Mouse (Mus musculus) lung, postnatal 0 days (tissue): ENCODE measurements around the gene Rpl28. TPM values are rescaled to one million over a fixed set of nuclear protein-coding genes. Genes with fewer than 3 reads are reported as not detected.

Experiments
- ATAC-seq: fragments of 200-750 bp; cut with Nextera tagmentation; 2 replicates; pipeline ENCODE4 v1.8.0; 2017; ENCODE audit warnings: moderate library complexity
- DNase-seq: peaks from one replicate; pipeline ENCODE4 v3.0.0-alpha.2; 2016; ENCODE audit warnings: low spot score
- H3K27ac ChIP-seq: fragments of 300-500 bp; sonication (generic); 2 replicates; pipeline ENCODE4 v1.5.1; 2014; ENCODE audit warnings: antibody characterized with exemption, mild to moderate bottlenecking, low read length, mixed read lengths
- H3K27me3 ChIP-seq: fragments of 300-500 bp; sonication (generic); replicated peaks from 2 replicates; pipeline ENCODE4 v1.6.1; 2014; ENCODE audit warnings: low read length, mixed read lengths; ENCODE audit not compliant: insufficient read depth
- H3K36me3 ChIP-seq: fragments of 300-500 bp; sonication (generic); 2 replicates; pipeline ENCODE4 v1.6.1; 2014; ENCODE audit warnings: low read length, mixed read lengths; ENCODE audit not compliant: insufficient read depth
- H3K4me1 ChIP-seq: fragments of 300-500 bp; sonication (generic); 2 replicates; pipeline ENCODE4 v1.6.1; 2014; ENCODE audit warnings: antibody characterized with exemption, low read depth, low read length, mixed read lengths; ENCODE audit not compliant: insufficient read depth
- H3K4me2 ChIP-seq: fragments of 300-500 bp; sonication (generic); replicated peaks from 2 replicates; pipeline ENCODE4 v1.6.1; 2014; ENCODE audit warnings: low read depth, mild to moderate bottlenecking, low read length, moderate library complexity, mixed read lengths
- H3K4me3 ChIP-seq: fragments of 300-500 bp; sonication (generic); 2 replicates; pipeline ENCODE4 v1.5.1; 2014; ENCODE audit warnings: low read depth, low read length
- H3K9ac ChIP-seq: fragments of 300-500 bp; sonication (generic); replicated peaks from 2 replicates; pipeline ENCODE4 v1.6.1; 2014; ENCODE audit warnings: low read depth, mild to moderate bottlenecking
- H3K9me3 ChIP-seq: fragments of 300-500 bp; sonication (generic); 2 replicates; pipeline ENCODE4 v1.6.1; 2016; ENCODE audit warnings: low read length, mixed read lengths
- CTCF ChIP-seq: IDR thresholded peaks from 2 replicates; pipeline ENCODE4 v1.5.1; 2016; ENCODE audit warnings: antibody characterized with exemption, mild to moderate bottlenecking
- EP300 ChIP-seq: IDR thresholded peaks from 2 replicates; pipeline ENCODE4 v1.6.1; 2016; ENCODE audit warnings: antibody characterized with exemption, mild to moderate bottlenecking, control low read depth
- WGBS: fragments of 180-500 bp; shearing (Covaris S2); extraction: QIAGEN DNeasy Blood & Tissue Kit; methylation state at CpG from one replicate; pipeline ENCODE4 v1.1.7; 2014; 5-methylcytosine and 5-hydroxymethylcytosine counted together
- polyA plus RNA-seq: library from polyadenylated mRNA; unstranded; fragments of >200 nt; fragmentation: Nextera tagmentation; extraction: Ambion mirVana; gene quantifications from 2 replicates; pipeline ENCODE4 v1.2.1, GENCODE M21; 2015

The Rpl28 gene
- polyA plus RNA-seq, 1 experiment from 2014 or later, result 294 TPM

GRCm38 (mm10) chr7:4842077-4842476 is 49.4 kb downstream of the Rpl28 start:
- ATAC-seq (no peak), DNase-seq (peak; percentile 9)
- Histone ChIP-seq H3K4me2 (no peak overlapping the region), H3K36me3 (no peaks in the 10 kb centered on the region), H3K9me3 (no peaks in the 10 kb centered on the region), H3K27me3 (peaks cover 16% of the 10 kb centered on the region), H3K27ac (no peak overlapping the region), H3K9ac (no peak overlapping the region), H3K4me3 (no peak overlapping the region), H3K4me1 (0 out of 2 replicates have a peak, but pooled peaks cover 2% of the 10 kb centered on the region)
- 59% methylated on average over 5 of the region's 5 CpGs for WGBS
- TF ChIP-seq EP300 (no peak), CTCF (no peak)

GRCm38 (mm10) chr7:4842634-4843131 is 50.0 kb downstream of the Rpl28 start:
- H3K4me3 ChIP-seq, result no peak overlapping the region
- H3K9ac ChIP-seq, result no peak overlapping the region
- 2% methylated on average over 16 of the region's 16 CpGs for WGBS
- 0 out of 2 replicates have a peak, but pooled peaks cover 2% of the 10 kb centered on the region for H3K4me1 ChIP-seq
- H3K27me3 ChIP-seq, result peaks cover 16% of the 10 kb centered on the region
- H3K4me2 ChIP-seq, result 0 out of 2 replicates have a peak overlapping the region, but pooled peaks have one; percentile 19
- ATAC-seq (peak; percentile 39; the same call in 1 of the 2 replicates), DNase-seq (peak; percentile 24)
- no peak for TF ChIP-seq CTCF
- TF ChIP-seq EP300, result no peak
- H3K9me3 ChIP-seq, result no peaks in the 10 kb centered on the region
- no peak overlapping the region for H3K27ac ChIP-seq
- H3K36me3 ChIP-seq, result no peaks in the 10 kb centered on the region

GRCm38 (mm10) chr7:4843604-4844244 is 51.0 kb downstream of the Rpl28 start:
- H3K9me3 ChIP-seq, result no peaks in the 10 kb centered on the region
- no peak overlapping the region for H3K9ac ChIP-seq
- under 1% methylated on average over 32 of the region's 34 CpGs for WGBS
- H3K36me3 ChIP-seq, result no peaks in the 10 kb centered on the region
- no peak overlapping the region for H3K27ac ChIP-seq
- DNase-seq (peak; percentile 14), ATAC-seq (no peak)
- no peak for TF ChIP-seq CTCF
- TF ChIP-seq EP300, result no peak
- peak overlapping the region; percentile 58 for H3K4me2 ChIP-seq
- H3K27me3 ChIP-seq, result peaks cover 16% of the 10 kb centered on the region
- 0 out of 2 replicates have a peak, but pooled peaks cover 2% of the 10 kb centered on the region for H3K4me1 ChIP-seq
- peak overlapping the region; percentile 21 for H3K4me3 ChIP-seq

GRCm38 (mm10) chr7:4844245-4844916 is 51.7 kb downstream of the Rpl28 start, which contains the start of gene Shisa7:
TSS of gene Shisa7 (minus strand) at chr7:4844696.
- Histone ChIP-seq H3K4me3 (peak within 1 kb of the TSS; percentile 21), H3K9ac (no peak within 1 kb of the TSS), H3K9me3 (no peaks in the 10 kb centered on the region), H3K27ac (no peak within 1 kb of the TSS), H3K36me3 (no peaks in the 10 kb centered on the region), H3K27me3 (peaks cover 16% of the 10 kb centered on the region), H3K4me1 (0 out of 2 replicates have a peak, but pooled peaks cover 2% of the 10 kb centered on the region), H3K4me2 (peak within 1 kb of the TSS; percentile 58)
- no peak for DNase-seq
- ATAC-seq, result peak; percentile 24
- WGBS, result under 1% methylated on average over 20 of the region's 41 CpGs
- TF ChIP-seq CTCF, result no peak
- no peak for TF ChIP-seq EP300

Other genes starting within 250 kb of the Rpl28 start
- gene Syt5, start 245.3 kb upstream of the Rpl28 start, polyA plus RNA-seq, result 7.1 and 8.1 TPM in 2 replicates
- not detected in 2 replicates for gene Ptprh, start 188.8 kb upstream of the Rpl28 start, polyA plus RNA-seq
- 0.90 and 0.91 TPM in 2 replicates for gene Tmem86b, start 161.5 kb upstream of the Rpl28 start, polyA plus RNA-seq
- gene Ppp6r1, start 133.9 kb upstream of the Rpl28 start, polyA plus RNA-seq, result 6.8 and 7.5 TPM in 2 replicates
- 49.7 and 54.4 TPM in 2 replicates for gene Hspbp1, start 107.8 kb upstream of the Rpl28 start, polyA plus RNA-seq
- gene Brsk1, start 102.3 kb upstream of the Rpl28 start, polyA plus RNA-seq, result 0.31 and 0.45 TPM in 2 replicates
- gene Tmem150b, start 67.6 kb upstream of the Rpl28 start, polyA plus RNA-seq, result 0.25 and 0.35 TPM in 2 replicates
- gene Kmt5c, start 52.8 kb upstream of the Rpl28 start, polyA plus RNA-seq, result 31.9 and 34.4 TPM in 2 replicates
- gene Cox6b2, start 39.8 kb upstream of the Rpl28 start, polyA plus RNA-seq, result 67.7 and 77.9 TPM in 2 replicates
- gene Fam71e2, start 21.6 kb upstream of the Rpl28 start, polyA plus RNA-seq, result not detected in 2 replicates
- gene Il11, start 10.0 kb upstream of the Rpl28 start, polyA plus RNA-seq, result 0.29 and 0.64 TPM in 2 replicates
- 0.55 and 0.74 TPM in 2 replicates for gene Tmem190, start 9.9 kb upstream of the Rpl28 start, polyA plus RNA-seq
- 39.2 and 45.4 TPM in 2 replicates for gene Tmem238, start 3.2 kb upstream of the Rpl28 start, polyA plus RNA-seq
- 158 and 162 TPM in 2 replicates for gene Ube2s, start 19.7 kb downstream of the Rpl28 start, polyA plus RNA-seq
- 0.43 and 0.51 TPM in 2 replicates for gene Shisa7, start 51.8 kb downstream of the Rpl28 start, polyA plus RNA-seq
- 12.7 and 16.1 TPM in 2 replicates for gene Isoc2b, start 77.4 kb downstream of the Rpl28 start, polyA plus RNA-seq
- 0.53 and 0.57 TPM in 2 replicates for gene Isoc2a, start 84.3 kb downstream of the Rpl28 start, polyA plus RNA-seq
- not detected in 2 replicates for gene Gm36210, start 113.6 kb downstream of the Rpl28 start, polyA plus RNA-seq
- gene Zfp628, start 122.3 kb downstream of the Rpl28 start, polyA plus RNA-seq, result 2.7 TPM in 2 replicates
- gene Nat14, start 129.2 kb downstream of the Rpl28 start, polyA plus RNA-seq, result 1.1 and 2.3 TPM in 2 replicates
- gene Ssc5d, start 132.9 kb downstream of the Rpl28 start, polyA plus RNA-seq, result 1.4 and 1.7 TPM in 2 replicates
- 0.19 and 0.26 TPM in 2 replicates for gene Sbk2, start 171.5 kb downstream of the Rpl28 start, polyA plus RNA-seq
- 0.37 TPM in 2 replicates for gene Sbk3, start 178.3 kb downstream of the Rpl28 start, polyA plus RNA-seq
- 29.7 and 30.6 TPM in 2 replicates for gene Zfp579, start 203.3 kb downstream of the Rpl28 start, polyA plus RNA-seq
- gene Zfp524, start 221.5 kb downstream of the Rpl28 start, polyA plus RNA-seq, result 22.4 and 24.6 TPM in 2 replicates
- gene Fiz1, start 221.8 kb downstream of the Rpl28 start, polyA plus RNA-seq, result 20.5 and 20.8 TPM in 2 replicates
- gene Gm44973, start 222.6 kb downstream of the Rpl28 start, polyA plus RNA-seq, result 2.1 and 4.4 TPM in 2 replicates
- 3.4 and 3.8 TPM in 2 replicates for gene Zfp865, start 227.5 kb downstream of the Rpl28 start, polyA plus RNA-seq
- gene Ccdc106, start 227.7 kb downstream of the Rpl28 start, polyA plus RNA-seq, result 0.42 and 1.2 TPM in 2 replicates
- not detected in 2 replicates for gene 4632433K11Rik, start 241.2 kb downstream of the Rpl28 start, polyA plus RNA-seq
- 6.5 and 7.7 TPM in 2 replicates for gene Zfp784, start 245.6 kb downstream of the Rpl28 start, polyA plus RNA-seq